Mouse (Mus musculus) liver, postnatal 0 days (tissue): ENCODE results near the gene Tnfsfm13.

ENCODE experiments used
- CTCF ChIP-seq: sonication (generic); IDR thresholded peaks from 2 replicates; pipeline ENCODE4 v1.5.1; 2016; ENCODE audit warnings: antibody characterized with exemption, low read depth
- EP300 ChIP-seq: IDR thresholded peaks from 2 replicates; pipeline ENCODE4 v1.6.1; 2016; ENCODE audit warnings: antibody characterized with exemption, low read depth, mild to moderate bottlenecking

- TF ChIP-seq CTCF (no peak), EP300 (no peak)
These were observed 8.1 kb upstream of the Tnfsfm13 start for GRCm38 (mm10) chr11:69703814-69704612.
